Mouse (Mus musculus): ENCODE measurements around the gene Bbc3.

DNA sequence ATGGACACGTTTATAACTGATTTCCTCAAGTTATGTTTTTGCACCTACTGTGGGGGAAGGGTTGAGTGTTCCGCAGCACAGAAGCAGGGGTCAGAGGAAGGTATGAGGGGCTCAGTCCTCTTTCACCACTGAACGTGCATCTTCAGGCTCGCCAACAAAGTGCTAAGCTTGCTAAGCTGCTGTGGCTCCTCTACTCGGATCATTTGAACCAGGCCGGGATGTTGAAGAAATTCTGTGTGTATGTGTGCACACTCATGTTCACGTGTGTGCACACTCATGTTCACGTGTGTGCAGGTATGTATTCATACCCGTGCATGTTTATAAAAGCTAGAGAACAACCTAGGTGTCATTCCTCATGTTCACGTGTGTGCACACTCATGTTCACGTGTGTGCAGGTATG, 42.3 kb upstream of the Bbc3 start:
- no peak for TF ChIP-seq CTCF (IDR thresholded peaks at IDR 0.05; ENCODE audit: low read depth)
- no peak for TF ChIP-seq EP300 (IDR thresholded peaks at IDR 0.05; ENCODE audit: low read depth)
